Mouse (Mus musculus): Measurements from ENCODE around the gene Edf1.

Gene Edf1

DNA sequence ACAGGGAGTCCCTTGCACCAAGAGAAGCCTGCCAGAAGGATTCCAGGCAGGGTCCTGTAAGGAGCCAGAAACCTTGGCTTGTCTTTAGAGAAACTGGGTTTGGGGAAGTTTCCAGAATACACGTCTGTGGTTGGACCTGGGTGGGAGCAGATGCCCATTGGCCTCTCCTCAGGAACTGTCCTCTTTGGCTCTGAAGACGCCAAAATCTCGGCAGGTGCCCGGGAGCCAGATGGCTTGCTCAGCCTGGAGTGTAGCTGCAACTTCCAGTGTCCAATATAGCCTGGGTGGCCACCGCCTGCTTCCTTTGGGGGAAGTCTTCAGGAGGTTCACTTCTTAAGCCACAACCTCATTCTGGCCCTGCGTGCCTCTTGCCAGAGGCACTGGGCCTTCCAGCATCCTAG, 24.3 kb downstream of the Edf1 start:
- DNase-seq (ENCODE audit: extremely low read depth, low read depth), result no peak

DNA sequence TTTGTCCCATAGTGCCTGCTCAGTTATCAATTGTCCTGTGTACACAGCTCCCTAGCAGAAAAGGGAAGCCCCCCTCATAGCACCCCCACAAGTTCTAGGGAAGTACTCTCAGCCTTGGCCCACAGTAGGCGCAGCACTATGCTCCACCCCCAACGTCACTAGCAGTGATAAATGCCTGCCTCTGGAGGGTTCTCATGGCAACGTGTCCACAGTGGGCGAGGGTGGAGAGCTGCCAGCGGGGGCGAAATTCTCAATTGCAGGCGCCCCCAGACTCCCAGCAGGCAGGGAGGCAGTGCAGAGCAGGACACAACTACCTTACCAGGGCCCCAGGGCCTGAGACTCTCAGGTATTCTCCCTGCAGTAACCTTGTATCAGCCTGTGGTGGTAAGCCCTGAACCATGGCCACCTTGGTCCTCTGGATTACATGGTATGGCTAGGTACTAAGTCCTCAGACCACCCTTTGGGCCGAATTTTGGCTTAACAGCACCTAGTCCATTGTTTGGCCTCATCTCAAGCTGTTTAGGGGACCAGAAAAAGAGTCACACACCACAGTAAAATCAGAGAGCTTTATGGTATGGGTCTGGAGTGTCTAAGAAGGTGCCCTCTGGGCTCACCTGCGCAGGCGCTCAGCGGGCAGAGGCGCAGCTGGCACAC, 24.9 kb downstream of the Edf1 start:
- DNase-seq (ENCODE audit: extremely low read depth, low read depth), result peak; percentile 47

DNA sequence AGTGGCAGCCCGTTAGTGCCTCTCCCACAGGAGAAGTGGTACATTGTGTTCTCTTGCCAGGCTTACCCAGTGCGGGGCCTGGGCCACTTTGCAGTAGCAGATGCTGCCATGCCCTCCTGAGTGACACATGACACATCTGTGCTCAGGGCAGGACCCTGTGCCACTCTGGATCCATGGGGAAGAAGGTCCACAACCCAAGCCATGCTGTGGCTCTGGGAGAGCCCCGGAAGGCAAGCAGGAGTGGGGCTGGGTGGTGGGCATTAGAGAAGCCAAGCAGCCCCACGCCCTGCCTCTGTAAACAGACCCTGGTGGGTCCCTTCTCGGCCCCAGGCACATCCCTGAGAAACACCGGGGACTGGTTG, 25.5 kb downstream of the Edf1 start:
- DNase-seq (ENCODE audit: extremely low read depth, low read depth), result no peak

GRCm38 (mm10) chr2:25583571-25583970, 25.9 kb downstream of the Edf1 start:
- DNase-seq (ENCODE audit: extremely low read depth, low read depth), result no peak

GRCm38 (mm10) chr2:25584152-25584551, 26.5 kb downstream of the Edf1 start:
- no peak for DNase-seq (ENCODE audit: extremely low read depth, low read depth)

- DNase-seq (ENCODE audit: extremely low read depth, low read depth), result no peak
These were observed 27.2 kb downstream of the Edf1 start for GRCm38 (mm10) chr2:25584856-25585255.

GRCm38 (mm10) chr2:25585601-25586000, 28.0 kb downstream of the Edf1 start:
- no peak for DNase-seq (ENCODE audit: extremely low read depth, low read depth)

DNA sequence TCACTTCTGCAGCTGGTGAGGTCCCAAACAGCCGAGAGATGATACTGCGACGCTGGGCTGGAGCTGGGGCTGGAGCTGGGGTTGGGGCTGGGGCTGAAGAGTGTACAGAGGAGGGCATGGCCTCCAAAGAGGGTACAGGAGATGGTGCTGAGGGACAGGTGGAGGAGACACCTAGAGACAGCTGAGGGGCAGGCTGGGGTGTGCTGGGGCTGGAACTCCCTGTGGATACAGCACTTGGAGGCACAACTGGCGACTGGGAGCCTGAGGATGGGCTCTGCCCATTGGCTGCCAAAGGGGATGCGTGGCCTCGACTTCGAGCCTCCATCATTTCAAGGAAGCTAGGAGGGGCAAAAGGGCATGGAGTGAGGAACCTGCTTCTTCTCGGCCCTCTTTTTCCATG, 29.6 kb downstream of the Edf1 start:
- no peak for DNase-seq (ENCODE audit: extremely low read depth, low read depth)

DNA sequence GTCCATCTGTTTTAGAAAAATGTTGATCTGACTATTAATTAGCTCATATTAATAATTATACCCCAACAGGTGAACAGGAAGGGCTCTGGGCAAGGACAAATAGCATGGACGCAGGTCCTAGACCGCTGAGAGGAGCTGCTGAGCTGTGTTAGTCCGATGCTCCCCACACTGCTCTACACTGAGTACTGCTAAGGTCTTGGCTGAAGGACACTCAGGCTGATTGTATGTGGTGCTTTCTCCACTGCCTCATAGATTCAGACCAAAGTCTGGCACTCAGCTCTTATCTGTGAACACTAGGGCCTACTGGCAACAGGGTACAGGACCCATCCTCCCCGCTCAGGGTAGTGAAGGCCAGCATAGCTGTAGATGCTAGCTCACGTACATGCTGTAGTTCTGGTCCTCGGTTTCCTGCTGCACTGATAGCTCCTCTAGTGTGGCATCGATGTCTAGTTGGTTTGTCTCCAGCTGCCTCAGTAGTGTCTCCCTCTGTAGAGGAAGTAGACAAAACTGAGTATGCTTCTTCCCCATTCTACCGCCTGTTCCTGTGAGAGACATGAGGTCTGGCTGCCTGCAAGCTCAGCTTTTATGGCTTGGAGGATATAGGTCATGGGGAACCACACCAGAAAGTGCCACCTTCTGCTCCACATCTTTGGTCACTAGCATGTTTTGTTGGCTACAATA, 30.7 kb downstream of the Edf1 start:
- DNase-seq (ENCODE audit: extremely low read depth, low read depth), result no peak

- DNase-seq (ENCODE audit: extremely low read depth, low read depth), result no peak
These were observed 34.2 kb downstream of the Edf1 start for GRCm38 (mm10) chr2:25591863-25592262.

DNA sequence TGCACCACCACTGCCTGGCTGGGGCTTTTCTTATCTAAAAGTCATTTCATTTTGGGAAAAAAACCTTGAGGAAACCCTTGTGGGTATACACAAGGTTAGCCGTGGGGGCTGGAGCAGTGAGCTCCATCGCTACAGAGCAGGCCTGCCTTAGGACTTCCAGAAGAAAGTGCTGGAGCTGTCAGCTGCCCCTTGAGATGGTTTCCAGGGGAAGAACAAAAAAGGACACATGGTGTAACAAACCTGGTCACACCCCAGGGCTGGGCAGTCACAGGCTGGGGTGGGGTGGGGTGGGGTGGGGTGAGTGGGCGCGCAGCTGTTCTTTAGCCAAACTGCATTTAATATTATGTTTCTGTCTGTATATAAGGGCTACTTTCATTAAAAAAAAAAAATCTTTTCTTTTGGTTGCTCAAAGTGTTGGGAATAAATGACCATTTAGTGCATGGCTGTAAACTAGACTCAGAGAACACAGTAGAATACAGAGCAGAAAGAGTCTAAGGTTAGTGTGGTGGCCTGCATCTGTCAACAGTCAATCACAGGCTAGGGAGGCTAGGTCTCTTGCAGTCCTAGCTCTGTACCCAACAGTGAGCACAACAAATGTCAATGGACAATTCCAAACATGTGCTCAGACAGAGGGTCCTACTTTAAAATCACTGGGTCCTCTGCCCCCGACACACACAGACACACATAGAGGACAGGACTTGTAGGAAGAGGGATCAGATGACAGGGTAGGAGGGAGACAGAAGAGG, 39.3 kb downstream of the Edf1 start:
- DNase-seq (ENCODE audit: extremely low read depth, low read depth), result no peak

GRCm38 (mm10) chr2:25598749-25599148, 41.1 kb downstream of the Edf1 start:
- no peak for DNase-seq (ENCODE audit: extremely low read depth, low read depth)

- DNase-seq (ENCODE audit: extremely low read depth, low read depth), result no peak
These were observed 42.4 kb downstream of the Edf1 start for GRCm38 (mm10) chr2:25600037-25600436.

DNA sequence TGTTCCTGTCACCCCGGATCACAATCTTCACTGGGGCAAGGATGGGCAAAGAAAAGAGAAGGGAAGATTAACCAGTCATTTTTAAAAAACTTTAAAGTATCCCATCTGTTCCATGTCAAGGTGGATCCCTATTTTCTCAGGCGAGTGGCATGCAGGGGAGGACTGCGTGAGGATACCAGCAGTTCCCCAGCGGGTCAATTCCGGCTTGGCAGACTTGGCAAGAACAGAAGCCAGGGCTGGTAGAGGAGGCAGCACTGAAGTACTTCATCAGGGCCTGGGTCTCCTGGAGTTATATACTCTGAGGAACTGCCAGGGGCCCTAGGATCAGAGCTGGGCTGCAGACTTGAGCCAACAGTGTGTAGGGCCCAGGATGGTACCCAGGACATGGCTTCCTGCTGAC, 44.9 kb downstream of the Edf1 start:
- DNase-seq (ENCODE audit: extremely low read depth, low read depth), result no peak

DNA sequence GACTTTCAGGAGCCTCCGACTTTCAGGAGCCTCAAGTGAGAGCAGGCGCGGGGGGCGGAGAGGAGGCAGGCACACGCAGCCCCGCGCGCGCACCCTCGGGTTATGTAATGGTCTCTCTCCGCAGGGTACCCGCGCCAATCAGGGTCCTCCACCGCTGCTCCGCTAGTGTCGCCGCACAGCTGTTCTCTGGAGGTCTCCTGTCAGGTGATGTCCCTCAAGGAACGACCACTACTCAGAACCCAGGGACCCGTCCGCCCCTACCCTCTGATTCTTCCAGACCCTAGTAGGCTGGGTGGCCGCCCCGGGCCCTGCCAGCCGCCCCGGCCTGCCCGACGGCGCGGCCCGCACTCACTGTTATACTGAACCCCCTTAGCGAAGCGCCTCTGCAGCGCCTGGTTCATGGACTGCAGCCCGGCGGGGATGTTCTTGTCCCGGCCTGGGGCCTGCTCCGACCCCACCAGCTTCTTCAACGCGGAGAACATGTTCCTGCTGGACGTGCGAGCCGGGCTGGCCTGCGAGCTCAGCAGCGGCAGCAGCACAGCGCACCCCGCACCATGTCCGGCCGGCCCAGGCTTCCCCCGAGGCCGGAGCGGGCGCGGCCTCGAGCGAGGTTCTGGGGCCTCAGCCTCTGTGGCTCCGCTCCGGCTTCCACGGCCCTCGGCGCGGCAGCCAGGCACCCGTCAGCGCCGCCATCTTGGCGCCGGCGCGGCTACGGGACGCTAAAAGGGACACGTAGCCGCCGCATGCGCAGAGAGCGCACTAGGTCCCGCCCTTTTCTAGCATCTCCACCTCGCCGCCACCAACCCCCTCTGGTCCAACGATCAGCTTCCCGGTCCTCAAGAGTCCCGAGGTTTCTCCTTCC, 50.3 kb downstream of the Edf1 start, which contains the start of gene Rabl6:
Gene Rabl6, minus strand, starts transcription at position 761 of the 862 bp plus-strand sequence.
- peak; percentile 75 for DNase-seq (ENCODE audit: extremely low read depth, low read depth)

GRCm38 (mm10) chr2:25608671-25609070, 51.0 kb downstream of the Edf1 start:
- DNase-seq (ENCODE audit: extremely low read depth, low read depth), result no peak

All from MEL-GATA-1-ER (cell line).